Mouse (Mus musculus): ENCODE data around the gene Dad1.

DNA sequence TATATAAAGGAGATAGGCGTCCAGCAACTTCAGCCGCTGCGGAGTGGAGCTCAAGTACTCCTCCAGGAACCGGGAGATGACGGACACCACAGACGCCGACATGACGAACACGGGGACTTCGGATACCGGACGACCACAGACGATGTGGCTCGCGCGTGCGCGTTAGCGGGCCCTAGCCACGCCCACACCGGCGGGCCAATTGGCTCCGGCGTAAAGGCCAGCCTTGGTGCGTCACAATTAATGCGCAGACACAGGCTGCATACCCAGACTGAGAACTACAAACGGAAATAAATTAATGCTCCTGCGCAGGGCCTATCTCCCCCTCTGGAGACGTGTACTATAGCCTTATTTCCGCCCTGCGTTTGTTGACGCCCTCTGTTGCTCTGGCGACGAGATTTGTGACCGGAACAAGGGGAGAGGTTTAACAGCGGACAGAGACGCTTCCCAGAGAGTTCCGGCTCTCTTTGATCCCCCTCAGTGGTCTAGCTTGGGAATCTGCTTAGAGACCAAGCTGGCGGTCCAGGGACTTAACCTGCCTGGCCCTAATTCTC is at the start of gene Dad1, which contains the start of gene Abhd4:
- TF ChIP-seq CTCF (conservative IDR thresholded peaks at IDR 0.05; ENCODE audit: low read length) (no peak), POU5F1 (IDR thresholded peaks at IDR 0.05; ENCODE audit: borderline replicate concordance, low read length) (no peak)
